ENCODE assay signal across 8 mouse cellular contexts in the genomic region with DNA sequence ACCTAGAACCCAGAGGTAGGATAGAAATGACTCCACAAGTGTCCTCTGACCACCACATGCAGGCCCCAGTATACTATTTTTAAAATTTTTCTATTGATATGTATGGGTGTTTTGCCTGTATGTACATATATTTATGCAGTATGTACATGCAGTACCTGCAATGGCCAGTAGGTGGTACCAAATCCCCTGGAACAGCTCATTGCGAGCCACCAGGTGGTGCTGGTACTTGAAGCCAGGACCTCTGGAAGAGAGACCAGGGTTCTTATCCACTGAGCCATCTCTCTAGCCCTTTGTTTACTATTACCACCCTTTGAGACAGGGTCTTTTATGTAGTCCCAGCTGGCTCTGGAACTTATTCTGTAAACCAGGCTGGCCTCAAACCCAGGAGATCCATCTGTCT. TPM values are rescaled to one million over a fixed set of nuclear protein-coding genes. Genes with fewer than 3 reads are reported as not detected.
A peak's percentile ranks its signal among the peaks of the same experiment; 100 is the strongest.
DNase-seq lines count a peak whose midpoint lies in the region; ATAC-seq and TF ChIP-seq lines count a peak whose summit lies in the region.

No protein-coding gene starts in this region.

- ATAC-seq in frontal cortex, adult (ENCODE audit: low TSS enrichment), result no peak
- ATAC-seq in erythroid progenitor cell, adult 5-6 weeks (replicated peaks; ENCODE audit: low FRiP score, poor library complexity, severe bottlenecking), result peak; percentile 59

- no peaks in the 10 kb centered on the region for H3K27me3 ChIP-seq in C2C12 (ENCODE audit: control insufficient read depth, insufficient read depth, insufficient read length)

- TF ChIP-seq POLR2A in bone marrow macrophage, adult 2 months (IDR thresholded peaks at IDR 0.05; ENCODE audit: borderline replicate concordance, low read depth, low read length), result no peak

- no peak overlapping the region for H3ac ChIP-seq in C2C12 (ENCODE audit: control insufficient read depth, insufficient read length, low read depth)

- H3K79me3 ChIP-seq in C2C12 (ENCODE audit: low read depth), result peaks cover 16% of the 10 kb centered on the region

- H3K79me2 ChIP-seq in C2C12 (ENCODE audit: control insufficient read depth, insufficient read depth), result peaks cover 25% of the 10 kb centered on the region

- peak; percentile 65 for TF ChIP-seq CTCF in C2C12 (IDR thresholded peaks at IDR 0.05; ENCODE audit: control insufficient read depth, insufficient read depth, insufficient read length)
- peak; percentile 97 for TF ChIP-seq CTCF in bone marrow macrophage, adult 2 months (IDR thresholded peaks at IDR 0.05; ENCODE audit: low read depth, low read length)

- DNase-seq in frontal cortex, adult 2 months (ENCODE audit: extremely low spot score in 1 of 2, low spot score in 1 of 2), result peak; percentile 32 to 77
- DNase-seq in kidney, postnatal 14 days, result peak; percentile 72
- peak; percentile 84 for DNase-seq in lung, postnatal 14 days
- DNase-seq in spleen, adult 12 weeks (ENCODE audit: low spot score), result peak; percentile 82

- H3K36me3 ChIP-seq in C2C12 (ENCODE audit: control insufficient read depth, insufficient read depth), result peaks cover 4% of the 10 kb centered on the region

- no peak overlapping the region for H3K4me3 ChIP-seq in C2C12 (ENCODE audit: insufficient read depth, poor library complexity, severe bottlenecking)
- H3K4me3 ChIP-seq in bone marrow macrophage, adult 2 months (ENCODE audit: insufficient read depth, low read length), result no peak overlapping the region

- peaks cover 20% of the 10 kb centered on the region for H3K4me1 ChIP-seq in bone marrow macrophage, adult 2 months (ENCODE audit: control insufficient read depth, insufficient read depth, low read length)

- no peak overlapping the region for H3K27ac ChIP-seq in bone marrow macrophage, adult 2 months (ENCODE audit: insufficient read depth, low read depth, low read length)

TF ChIP-seq in C2C12, 6 proteins besides CTCF, POLR2A, EP300 and RAD21:
- TF ChIP-seq CEBPB (IDR thresholded peaks at IDR 0.05; ENCODE audit: low read depth) (no peak), MAX (IDR thresholded peaks at IDR 0.05) (peak; percentile 28)

RNA-seq across cellular contexts. Expression of a gene that starts 2.3 kb away (rescaled TPM):
- polyA plus RNA-seq in frontal cortex, adult 2 months (2012; rRNA removed), result 47.3 and 49.6 TPM in 2 replicates
- 19.0 TPM for polyA plus RNA-seq in C2C12 (2012; fragmentation: generic; extraction: Trizol)
- polyA plus RNA-seq in bone marrow macrophage, adult 2 months (2012; ENCODE audit: insufficient read depth, insufficient read length, missing spikeins), result 23.4 and 27.4 TPM in 2 replicates
- 49.0 and 56.6 TPM in 2 replicates for total RNA-seq in erythroid progenitor cell, adult 5-6 weeks (2015; ENCODE audit: low replicate concordance)
- 37.7 and 38.0 TPM in 2 replicates for total RNA-seq in erythroid progenitor cell, adult 5-6 weeks (2017; ENCODE audit: low replicate concordance)
